Mouse (Mus musculus) CH12.LX (cell line): Measurements from ENCODE around the gene Gm49486. TPM values are rescaled to one million over a fixed set of nuclear protein-coding genes. Genes with fewer than 3 reads are reported as not detected.
"Not testable (repeated sequence)": the region's sequence is repeated elsewhere in the genome, so short reads cannot be mapped to it uniquely, and the experiment has no call there.

Source experiments
- DNase-seq: peaks from one replicate; pipeline ENCODE4 v3.0.0-alpha.2; 2013; ENCODE audit errors: extremely low read depth
- H3K27ac ChIP-seq: 2 replicates; pipeline ENCODE4 v1.5.1; 2012; ENCODE audit warnings: low read depth, mild to moderate bottlenecking, control low read depth, moderate library complexity; ENCODE audit not compliant: insufficient read depth
- H3K27me3 ChIP-seq: replicated peaks from 2 replicates; pipeline ENCODE3; 2012; ENCODE audit warnings: inconsistent platforms
- H3K36me3 ChIP-seq, 2 experiments: replicated peaks in 1 of 2; 2 replicates each; pipeline versions ENCODE3 to v1.6.1; 2012; ENCODE audit warnings: inconsistent platforms in 1 of 2, low read length in 1 of 2, mild to moderate bottlenecking in 1 of 2, mixed read lengths in 1 of 2, moderate library complexity in 1 of 2; ENCODE audit not compliant: control insufficient read depth in 1 of 2, insufficient read depth in 1 of 2
- H3K4me1 ChIP-seq, 2 experiments: 2 replicates each; pipeline ENCODE4 v1.6.1; 2012; ENCODE audit warnings: inconsistent platforms in 1 of 2, moderate library complexity in 1 of 2; ENCODE audit not compliant: insufficient read depth in 2 of 2, control insufficient read depth in 1 of 2
- H3K4me2 ChIP-seq: 2 replicates; pipeline ENCODE4 v1.6.1; 2012; ENCODE audit warnings: low read depth, mild to moderate bottlenecking, control low read depth; ENCODE audit not compliant: poor library complexity, insufficient read depth, severe bottlenecking
- H3K4me3 ChIP-seq, 3 experiments: fragments of 150-350 bp in 1 of 3; sonication (generic) in 1 of 3; replicated peaks in 1 of 3; 2 replicates each; pipeline versions ENCODE3 to v1.5.1; 2011 to 2012; ENCODE audit warnings: low read depth in 2 of 3, low read length in 2 of 3, mild to moderate bottlenecking in 2 of 3, moderate library complexity in 2 of 3, control low read depth in 1 of 3, improper control_type of control experiment in 1 of 3, inconsistent platforms in 1 of 3, mixed read lengths in 1 of 3; ENCODE audit not compliant: poor library complexity in 1 of 3
- H3K79me2 ChIP-seq: replicated peaks from 2 replicates; pipeline ENCODE4 v1.6.1; 2012; ENCODE audit warnings: mild to moderate bottlenecking, moderate library complexity; ENCODE audit not compliant: control insufficient read depth, poor library complexity, insufficient read depth, severe bottlenecking; ENCODE audit errors: extremely low read depth
- H3K9ac ChIP-seq: 2 replicates; pipeline ENCODE4 v1.6.1; 2012; ENCODE audit warnings: low read depth, mild to moderate bottlenecking, control low read depth, moderate library complexity; ENCODE audit not compliant: insufficient read depth
- H3K9me3 ChIP-seq: replicated peaks from 2 replicates; pipeline ENCODE3; 2012; ENCODE audit warnings: low read length, inconsistent platforms, mixed read lengths
- CHD1 ChIP-seq: IDR thresholded peaks from 2 replicates; pipeline ENCODE4 v1.6.1; 2012; ENCODE audit warnings: low read depth, low read length, improper control_type of control experiment, inconsistent platforms
- CTCF ChIP-seq, 2 experiments: IDR thresholded peaks in 1 of 2; conservative IDR thresholded peaks in 1 of 2; 2 replicates each; pipeline ENCODE4 v1.5.1; 2011 to 2012; ENCODE audit warnings: low read depth in 2 of 2, low read length in 2 of 2, improper control_type of control experiment in 1 of 2, inconsistent platforms in 1 of 2, mild to moderate bottlenecking in 1 of 2, moderate library complexity in 1 of 2
- MAFK ChIP-seq: IDR thresholded peaks from 2 replicates; pipeline ENCODE4 v1.6.1; 2011; ENCODE audit warnings: low read length, improper control_type of control experiment; ENCODE audit not compliant: insufficient replicate concordance
- MAX ChIP-seq: IDR thresholded peaks from 2 replicates; pipeline ENCODE4 v1.6.1; 2011; ENCODE audit warnings: low read length, improper control_type of control experiment
- MAZ ChIP-seq: IDR thresholded peaks from 2 replicates; pipeline ENCODE4 v1.6.1; 2012; ENCODE audit warnings: low read depth, mild to moderate bottlenecking, inconsistent platforms, low read length, improper control_type of control experiment, moderate library complexity
- MXI1 ChIP-seq: IDR thresholded peaks from 2 replicates; pipeline ENCODE4 v1.6.1; 2011; ENCODE audit warnings: mild to moderate bottlenecking, low read depth, low read length, improper control_type of control experiment
- RAD21 ChIP-seq: IDR thresholded peaks from 2 replicates; pipeline ENCODE4 v1.6.1; 2011; ENCODE audit warnings: low read depth, mild to moderate bottlenecking, low read length, improper control_type of control experiment, moderate library complexity
- SMC3 ChIP-seq: IDR thresholded peaks from 2 replicates; pipeline ENCODE4 v1.6.1; 2011; ENCODE audit warnings: low read depth, low read length, improper control_type of control experiment
- USF1 ChIP-seq: IDR thresholded peaks from 2 replicates; pipeline ENCODE4 v1.6.1; 2014; ENCODE audit warnings: low read depth, mild to moderate bottlenecking, inconsistent platforms, low read length, improper control_type of control experiment
- ZC3H11A ChIP-seq: IDR thresholded peaks from 2 replicates; pipeline ENCODE4 v1.6.1; 2012; ENCODE audit warnings: low read depth, mild to moderate bottlenecking, inconsistent platforms, low read length, improper control_type of control experiment
- ZNF384 ChIP-seq: IDR thresholded peaks from 2 replicates; pipeline ENCODE4 v1.6.1; 2012; ENCODE audit warnings: low read depth, low read length, improper control_type of control experiment, inconsistent platforms
- dilution Hi-C: fragments of 300-500 bp; cut with MboI; formaldehyde crosslinking; loops from 2 replicates; pipeline ENCODE4 v1.14.3; 2020; ENCODE audit warnings: low sequenced_read_pairs; ENCODE audit not compliant: extremely low pct_unique_long_range_greater_than_20kb, extremely low pct_ligation_motif_present
- in situ Hi-C: fragments of 300-500 bp; cut with MboI; formaldehyde crosslinking; loops from 3 replicates; pipeline ENCODE4 v1.14.3; 2019; ENCODE audit warnings: low sequenced_read_pairs, low pct_ligation_motif_present, low pct_unique_long_range_greater_than_20kb, mixed read lengths
- polyA plus RNA-seq: library from polyadenylated mRNA; unstranded; fragments of >175 nt; gene quantifications from 2 replicates; pipeline ENCODE4 v1.2.1, GENCODE M21; 2012; ENCODE audit warnings: low read depth; ENCODE audit not compliant: insufficient read length
- total RNA-seq, 2 experiments: library from RNA; depleted of rRNA; stranded (reverse); fragments of 300-350 nt in 1 of 2; fragments of >200 nt in 1 of 2; gene quantifications; 2 replicates each; pipeline ENCODE4 v1.2.3; 2012 to 2014

Gm49486 gene
- total and polyA plus RNA-seq, 3 experiments = 0.21 to 0.77 (median 0.59) TPM

GRCm38 (mm10) chr15:79225780-79226179, 3.4 kb upstream of the Gm49486 start:
- H3K79me2 ChIP-seq, H3K27me3 ChIP-seq, DNase-seq, H3K4me3 ChIP-seq, H3K27ac ChIP-seq, dilution Hi-C loops, H3K4me2 ChIP-seq, H3K9ac ChIP-seq, H3K9me3 ChIP-seq: not testable (repeated sequence)
- Histone ChIP-seq H3K36me3 (peaks cover 1 to 16% of the 10 kb centered on the region in 2 experiments), H3K4me1 (peaks cover 5 to 27% of the 10 kb centered on the region in 2 experiments)
- in situ Hi-C loops = loop anchor here (25.0 kb wide), 1 partner anchor 262 kb away; no protein-coding TSS in a partner anchor
- peak in 1 of 2 experiments; percentile 2; a peak in 1 of 4 replicates for TF ChIP-seq CTCF (conservative IDR thresholded peaks at IDR 0.05 in 1 of 2, IDR thresholded peaks at IDR 0.05 in 1 of 2; ENCODE audit: low read depth in 2 of 2, low read length in 2 of 2)
- peak; percentile 63 for TF ChIP-seq ZNF384

GRCm38 (mm10) chr15:79235268-79235667, 6.1 kb downstream of the Gm49486 start:
- no peak overlapping the region for H3K9ac ChIP-seq
- peaks cover 3 to 15% of the 10 kb centered on the region in 2 experiments; a peak in 2 of 4 replicates for H3K4me1 ChIP-seq
- H3K79me2 ChIP-seq = no peaks in the 10 kb centered on the region
- H3K4me3 ChIP-seq = no peak overlapping the region
- no peaks in the 10 kb centered on the region for H3K27me3 ChIP-seq
- no peak overlapping the region for H3K27ac ChIP-seq
- TF ChIP-seq MAX = no peak
- no peak for TF ChIP-seq RAD21
- TF ChIP-seq CHD1 = no peak
- no peak overlapping the region for H3K4me2 ChIP-seq
- dilution Hi-C loops (no loop called here), in situ Hi-C loops (loop anchor here (25.0 kb wide), 1 partner anchor 252 kb away; no protein-coding TSS in a partner anchor)
- no peaks in the 10 kb centered on the region for H3K9me3 ChIP-seq
- peaks cover 59 to 92% of the 10 kb centered on the region in 2 experiments for H3K36me3 ChIP-seq
- DNase-seq = no peak

- Histone ChIP-seq H3K4me3 (no peak overlapping the region), H3K27ac (no peak overlapping the region), H3K4me2 (no peak overlapping the region), H3K36me3 (peaks cover 66 to 91% of the 10 kb centered on the region in 2 experiments), H3K27me3 (no peaks in the 10 kb centered on the region), H3K9me3 (peaks cover 7% of the 10 kb centered on the region), H3K9ac (no peak overlapping the region), H3K79me2 (no peaks in the 10 kb centered on the region), H3K4me1 (peaks cover 2 to 4% of the 10 kb centered on the region in 2 experiments; a peak in 2 of 4 replicates)
- in situ Hi-C loops = loop anchor here (25.0 kb wide), 1 partner anchor 249 kb away; no protein-coding TSS in a partner anchor
- no peak for DNase-seq
- TF ChIP-seq MXI1 (no peak), MAFK (no peak), MAZ (no peak), USF1 (no peak), ZNF384 (no peak), ZC3H11A (no peak), CHD1 (no peak), SMC3 (no peak)
- dilution Hi-C loops = no loop called here
Observed at GRCm38 (mm10) chr15:79238036-79238435, 8.8 kb downstream of the Gm49486 start.
